Mouse (Mus musculus) midbrain, embryonic 11.5 days (tissue): Measurements from ENCODE around the gene Srxn1. TPM values are rescaled to one million over a fixed set of nuclear protein-coding genes. Genes with fewer than 3 reads are reported as not detected.

Experiments used
- ATAC-seq: fragments of 200-750 bp; cut with Nextera tagmentation; 2 replicates; pipeline ENCODE4 v1.8.0; 2017; ENCODE audit warnings: moderate TSS enrichment, moderate library complexity; ENCODE audit not compliant: low FRiP score
- DNase-seq: peaks from one replicate; pipeline ENCODE4 v3.0.0; 2015; ENCODE audit warnings: low spot score; ENCODE audit errors: missing footprints
- H3K27ac ChIP-seq: fragments of 300-500 bp; sonication (generic); 2 replicates; pipeline ENCODE4 v1.5.1; 2014; ENCODE audit warnings: low read depth, low read length
- H3K27me3 ChIP-seq: fragments of 300-500 bp; sonication (generic); 2 replicates; pipeline ENCODE4 v1.6.1; 2014; ENCODE audit warnings: mild to moderate bottlenecking, low read length, moderate library complexity, mixed read lengths; ENCODE audit not compliant: control insufficient read depth, insufficient read depth
- H3K36me3 ChIP-seq: fragments of 300-500 bp; sonication (generic); 2 replicates; pipeline ENCODE4 v1.6.1; 2014; ENCODE audit warnings: mild to moderate bottlenecking, low read length, moderate library complexity, mixed read lengths; ENCODE audit not compliant: control insufficient read depth, insufficient read depth
- H3K4me1 ChIP-seq: fragments of 300-500 bp; sonication (generic); 2 replicates; pipeline ENCODE4 v1.6.1; 2014; ENCODE audit warnings: low read length; ENCODE audit not compliant: control insufficient read depth, insufficient read depth
- H3K4me2 ChIP-seq: fragments of 300-500 bp; sonication (generic); 2 replicates; pipeline ENCODE4 v1.6.1; 2014; ENCODE audit warnings: mild to moderate bottlenecking, moderate library complexity
- H3K4me3 ChIP-seq: fragments of 300-500 bp; sonication (generic); 2 replicates; pipeline ENCODE4 v1.5.1; 2014; ENCODE audit warnings: low read depth, low read length
- H3K9ac ChIP-seq: fragments of 300-500 bp; sonication (generic); 2 replicates; pipeline ENCODE4 v1.6.1; 2014; ENCODE audit warnings: low read length
- H3K9me3 ChIP-seq: fragments of 300-500 bp; sonication (generic); 2 replicates; pipeline ENCODE4 v1.6.1; 2016; ENCODE audit warnings: low read length; ENCODE audit not compliant: control insufficient read depth
- WGBS: fragments of 180-500 bp; shearing (Covaris S2); extraction: QIAGEN DNeasy Blood & Tissue Kit; methylation state at CpG from one replicate; pipeline ENCODE4 v1.1.7; 2014; 5-methylcytosine and 5-hydroxymethylcytosine counted together
- polyA plus RNA-seq: library from polyadenylated mRNA; unstranded; fragments of >200 nt; fragmentation: Nextera tagmentation; extraction: Ambion mirVana; gene quantifications from 2 replicates; pipeline ENCODE4 v1.2.1, GENCODE M21; 2014

Srxn1 gene
- polyA plus RNA-seq, 1 experiment from 2014 or later = 14.6 TPM

GRCm38 (mm10) chr2:152128597-152128996 lies 23.3 kb downstream of the Srxn1 start:
- DNase-seq (no peak), ATAC-seq (no peak)
- Histone ChIP-seq H3K9me3 (no peaks in the 10 kb centered on the region), H3K9ac (no peak overlapping the region), H3K27ac (no peak overlapping the region), H3K4me1 (no peaks in the 10 kb centered on the region), H3K4me3 (no peak overlapping the region), H3K4me2 (no peak overlapping the region), H3K27me3 (no peaks in the 10 kb centered on the region), H3K36me3 (no peaks in the 10 kb centered on the region)
- WGBS = 78% methylated on average over 2 of the region's 2 CpGs

GRCm38 (mm10) chr2:152129778-152130177 lies 24.5 kb downstream of the Srxn1 start:
- Histone ChIP-seq H3K4me3 (no peak overlapping the region), H3K4me2 (no peak overlapping the region), H3K9ac (no peak overlapping the region), H3K27ac (no peak overlapping the region), H3K27me3 (no peaks in the 10 kb centered on the region), H3K4me1 (no peaks in the 10 kb centered on the region), H3K36me3 (no peaks in the 10 kb centered on the region), H3K9me3 (no peaks in the 10 kb centered on the region)
- 73% methylated on average over 3 of the region's 3 CpGs for WGBS
- no peak for ATAC-seq
- no peak for DNase-seq

- no peak for ATAC-seq
- no peak for DNase-seq
- H3K27me3 ChIP-seq = no peaks in the 10 kb centered on the region
- H3K27ac ChIP-seq = no peak overlapping the region
- 75% methylated on average over 9 of the region's 9 CpGs for WGBS
- no peaks in the 10 kb centered on the region for H3K9me3 ChIP-seq
- no peak overlapping the region for H3K9ac ChIP-seq
- H3K36me3 ChIP-seq = no peaks in the 10 kb centered on the region
- no peak overlapping the region for H3K4me2 ChIP-seq
- no peak overlapping the region for H3K4me3 ChIP-seq
- H3K4me1 ChIP-seq = no peaks in the 10 kb centered on the region
These were observed 26.7 kb downstream of the Srxn1 start for GRCm38 (mm10) chr2:152132016-152132415.

- H3K36me3 ChIP-seq = no peaks in the 10 kb centered on the region
- no peak overlapping the region for H3K27ac ChIP-seq
- no peak overlapping the region for H3K4me2 ChIP-seq
- no peaks in the 10 kb centered on the region for H3K9me3 ChIP-seq
- no peaks in the 10 kb centered on the region for H3K4me1 ChIP-seq
- no peak for DNase-seq
- H3K9ac ChIP-seq = no peak overlapping the region
- ATAC-seq = no peak
- no peak overlapping the region for H3K4me3 ChIP-seq
- no peaks in the 10 kb centered on the region for H3K27me3 ChIP-seq
- 78% methylated on average over 8 of the region's 8 CpGs for WGBS
These were observed 27.4 kb downstream of the Srxn1 start for GRCm38 (mm10) chr2:152132691-152133090.

- no peak for DNase-seq
- Histone ChIP-seq H3K4me3 (no peak overlapping the region), H3K27me3 (peaks cover 41% of the 10 kb centered on the region), H3K4me2 (no peak overlapping the region), H3K36me3 (no peaks in the 10 kb centered on the region), H3K9me3 (no peaks in the 10 kb centered on the region), H3K27ac (no peak overlapping the region), H3K9ac (no peak overlapping the region), H3K4me1 (peaks cover 16% of the 10 kb centered on the region)
- ATAC-seq = no peak
- WGBS = 74% methylated on average over 10 of the region's 10 CpGs
These were observed 34.1 kb downstream of the Srxn1 start for GRCm38 (mm10) chr2:152139191-152139987.

GRCm38 (mm10) chr2:152140941-152141340 lies 35.6 kb downstream of the Srxn1 start:
- ATAC-seq (no peak), DNase-seq (no peak)
- Histone ChIP-seq H3K27me3 (peaks cover 52% of the 10 kb centered on the region), H3K9me3 (no peaks in the 10 kb centered on the region), H3K4me2 (no peak overlapping the region), H3K9ac (no peak overlapping the region), H3K4me1 (peaks cover 16% of the 10 kb centered on the region), H3K27ac (no peak overlapping the region), H3K36me3 (no peaks in the 10 kb centered on the region), H3K4me3 (no peak overlapping the region)
- 38% methylated on average over 11 of the region's 11 CpGs for WGBS

- 39% methylated on average over 1 of the region's 1 CpGs for WGBS
- DNase-seq = no peak
- Histone ChIP-seq H3K9ac (no peak overlapping the region), H3K4me3 (peak overlapping the region; percentile 24; the same call in 1 of the 2 replicates), H3K4me2 (peak overlapping the region; percentile 68), H3K27me3 (peaks cover 52% of the 10 kb centered on the region), H3K36me3 (no peaks in the 10 kb centered on the region), H3K27ac (no peak overlapping the region), H3K4me1 (peaks cover 16% of the 10 kb centered on the region), H3K9me3 (no peaks in the 10 kb centered on the region)
- no peak for ATAC-seq
These were observed 36.2 kb downstream of the Srxn1 start for GRCm38 (mm10) chr2:152141491-152141890.

- Histone ChIP-seq H3K9ac (0 out of 2 replicates have a peak overlapping the region, but pooled peaks have one; percentile 31), H3K27me3 (peaks cover 54% of the 10 kb centered on the region), H3K4me3 (peak overlapping the region; percentile 24), H3K4me1 (peaks cover 16% of the 10 kb centered on the region), H3K4me2 (peak overlapping the region; percentile 68), H3K27ac (no peak overlapping the region; the same call in 1 of the 2 replicates), H3K36me3 (no peaks in the 10 kb centered on the region), H3K9me3 (no peaks in the 10 kb centered on the region)
- WGBS = 0% methylated on average over 13 of the region's 13 CpGs
- DNase-seq (peak; percentile 95), ATAC-seq (peak; percentile 76)
These were observed 36.7 kb downstream of the Srxn1 start for GRCm38 (mm10) chr2:152142046-152142445.

GRCm38 (mm10) chr2:152142571-152142970 lies 37.3 kb downstream of the Srxn1 start:
- no peak overlapping the region for H3K9ac ChIP-seq
- H3K9me3 ChIP-seq = no peaks in the 10 kb centered on the region
- peak overlapping the region; percentile 68; the same call in 1 of the 2 replicates for H3K4me2 ChIP-seq
- no peak overlapping the region; the same call in 1 of the 2 replicates for H3K4me3 ChIP-seq
- H3K27me3 ChIP-seq = peaks cover 54% of the 10 kb centered on the region
- ATAC-seq (peak; percentile 29; the same call in 1 of the 2 replicates), DNase-seq (no peak)
- 5% methylated on average over 10 of the region's 11 CpGs for WGBS
- no peak overlapping the region for H3K27ac ChIP-seq
- no peaks in the 10 kb centered on the region for H3K36me3 ChIP-seq
- peaks cover 16% of the 10 kb centered on the region for H3K4me1 ChIP-seq
